Mouse (Mus musculus) MEL (cell line): ENCODE data around the gene Asb4.

ENCODE experiments used
- CTCF ChIP-seq, 3 experiments: IDR thresholded peaks in 2 of 3; conservative IDR thresholded peaks in 1 of 3; 2 replicates each; pipeline ENCODE4 v1.5.1; 2011 to 2012; ENCODE audit warnings: low read length in 3 of 3, low read depth in 2 of 3, mild to moderate bottlenecking in 2 of 3, improper control_type of control experiment in 1 of 3, inconsistent platforms in 1 of 3, mixed read lengths in 1 of 3, moderate library complexity in 1 of 3; ENCODE audit not compliant: control insufficient read depth in 1 of 3, insufficient read depth in 1 of 3, poor library complexity in 1 of 3, severe bottlenecking in 1 of 3
- E2F4 ChIP-seq: IDR thresholded peaks from 2 replicates; pipeline ENCODE4 v1.6.1; 2011; ENCODE audit warnings: low read depth, low read length, improper control_type of control experiment, borderline replicate concordance
- GATA1 ChIP-seq: IDR thresholded peaks from 2 replicates; pipeline ENCODE4 v1.6.1; 2011; ENCODE audit warnings: low read depth, low read length, improper control_type of control experiment
- KAT2A ChIP-seq: conservative IDR thresholded peaks from 2 replicates; pipeline ENCODE4 v1.6.1; 2012; ENCODE audit warnings: low read depth, low read length, improper control_type of control experiment, inconsistent platforms
- MAFK ChIP-seq: IDR thresholded peaks from 2 replicates; pipeline ENCODE4 v1.6.1; 2011; ENCODE audit warnings: low read depth, mild to moderate bottlenecking, low read length, improper control_type of control experiment, borderline replicate concordance
- POLR2A ChIP-seq, 2 experiments: IDR thresholded peaks; 2 replicates each; pipeline ENCODE4 v1.6.1; 2011 to 2012; ENCODE audit warnings: low read length in 2 of 2, mild to moderate bottlenecking in 2 of 2, control low read depth in 1 of 2, improper control_type of control experiment in 1 of 2, low read depth in 1 of 2, moderate library complexity in 1 of 2; ENCODE audit not compliant: control insufficient read depth in 1 of 2, insufficient read depth in 1 of 2, poor library complexity in 1 of 2
- TAL1 ChIP-seq: IDR thresholded peaks from 2 replicates; pipeline ENCODE4 v1.6.1; 2012; ENCODE audit warnings: mild to moderate bottlenecking, inconsistent platforms, low read length, moderate library complexity, mixed read lengths
- USF1 ChIP-seq: IDR thresholded peaks from 2 replicates; pipeline ENCODE4 v1.6.1; 2014; ENCODE audit warnings: low read depth, mild to moderate bottlenecking, inconsistent platforms, low read length, improper control_type of control experiment, moderate library complexity

DNA sequence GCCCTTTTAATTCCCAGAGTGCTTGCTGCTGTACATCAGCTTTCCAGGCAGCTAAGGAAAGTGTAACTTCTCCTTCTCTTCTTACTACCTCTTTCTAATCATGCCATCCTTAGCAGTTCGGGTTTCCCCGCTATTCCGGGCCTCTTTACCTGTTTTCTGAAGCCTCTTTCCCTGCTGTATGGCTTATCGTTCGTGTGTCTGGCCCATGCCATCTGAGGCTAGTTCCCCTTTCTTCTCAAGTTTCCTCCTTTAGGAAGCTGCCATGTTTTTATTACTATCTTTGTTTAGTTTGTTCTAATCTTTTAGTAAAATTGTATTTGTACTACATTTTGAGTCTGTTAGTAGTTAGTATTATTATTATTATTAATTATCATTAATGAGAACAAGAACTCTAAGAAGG, 17.3 kb upstream of the Asb4 start:
- TF ChIP-seq CTCF (IDR thresholded peaks at IDR 0.05 in 2 of 3, conservative IDR thresholded peaks at IDR 0.05 in 1 of 3; ENCODE audit: control insufficient read depth in 1 of 3, insufficient read depth in 1 of 3, low read depth in 2 of 3, low read length in 3 of 3, poor library complexity in 1 of 3, severe bottlenecking in 1 of 3) = no peak
- TF ChIP-seq MAFK = no peak
- no peak for TF ChIP-seq POLR2A (IDR thresholded peaks at IDR 0.05; ENCODE audit: control insufficient read depth in 1 of 2, insufficient read depth in 1 of 2, low read depth in 1 of 2, low read length in 2 of 2, poor library complexity in 1 of 2)
- TF ChIP-seq E2F4 = no peak
- peak; percentile 46; the same call in 1 of the 2 replicates for TF ChIP-seq GATA1
- no peak for TF ChIP-seq USF1
- TF ChIP-seq KAT2A = no peak
- TF ChIP-seq TAL1 = no peak
